Mouse (Mus musculus) MEL (cell line): Measurements from ENCODE around the gene Cyp4f17.

ENCODE experiments used
- CTCF ChIP-seq, 3 experiments: IDR thresholded peaks in 2 of 3; conservative IDR thresholded peaks in 1 of 3; 2 replicates each; pipeline ENCODE4 v1.5.1; 2011 to 2012; ENCODE audit warnings: low read length in 3 of 3, low read depth in 2 of 3, mild to moderate bottlenecking in 2 of 3, improper control_type of control experiment in 1 of 3, inconsistent platforms in 1 of 3, mixed read lengths in 1 of 3, moderate library complexity in 1 of 3; ENCODE audit not compliant: control insufficient read depth in 1 of 3, insufficient read depth in 1 of 3, poor library complexity in 1 of 3, severe bottlenecking in 1 of 3
- ELF1 ChIP-seq: IDR thresholded peaks from 2 replicates; pipeline ENCODE4 v1.6.1; 2014; ENCODE audit warnings: low read depth, mild to moderate bottlenecking, inconsistent platforms, low read length, improper control_type of control experiment, moderate library complexity
- EP300 ChIP-seq, 2 experiments: IDR thresholded peaks; 2 replicates each; pipeline ENCODE4 v1.6.1; 2011; ENCODE audit warnings: improper control_type of control experiment in 2 of 2, low read length in 2 of 2, low read depth in 1 of 2, mild to moderate bottlenecking in 1 of 2
- MAFK ChIP-seq: IDR thresholded peaks from 2 replicates; pipeline ENCODE4 v1.6.1; 2011; ENCODE audit warnings: low read depth, mild to moderate bottlenecking, low read length, improper control_type of control experiment, borderline replicate concordance
- MYC ChIP-seq: IDR thresholded peaks from 2 replicates; pipeline ENCODE4 v1.6.1; 2011; ENCODE audit warnings: low read depth, mild to moderate bottlenecking, low read length, improper control_type of control experiment, moderate library complexity
- POLR2A ChIP-seq, 2 experiments: IDR thresholded peaks; 2 replicates each; pipeline ENCODE4 v1.6.1; 2011 to 2012; ENCODE audit warnings: low read length in 2 of 2, mild to moderate bottlenecking in 2 of 2, control low read depth in 1 of 2, improper control_type of control experiment in 1 of 2, low read depth in 1 of 2, moderate library complexity in 1 of 2; ENCODE audit not compliant: control insufficient read depth in 1 of 2, insufficient read depth in 1 of 2, poor library complexity in 1 of 2
- TCF12 ChIP-seq: IDR thresholded peaks from 2 replicates; pipeline ENCODE4 v1.6.1; 2014; ENCODE audit warnings: low read depth, mild to moderate bottlenecking, inconsistent platforms, low read length, improper control_type of control experiment, moderate library complexity
- USF1 ChIP-seq: IDR thresholded peaks from 2 replicates; pipeline ENCODE4 v1.6.1; 2014; ENCODE audit warnings: low read depth, mild to moderate bottlenecking, inconsistent platforms, low read length, improper control_type of control experiment, moderate library complexity
- ZC3H11A ChIP-seq: IDR thresholded peaks from 2 replicates; pipeline ENCODE4 v1.6.1; 2012; ENCODE audit warnings: low read depth, mild to moderate bottlenecking, inconsistent platforms, low read length, improper control_type of control experiment
- ZKSCAN1 ChIP-seq: IDR thresholded peaks from 2 replicates; pipeline ENCODE4 v1.6.1; 2012; ENCODE audit warnings: low read depth, mild to moderate bottlenecking, inconsistent platforms, low read length, improper control_type of control experiment, moderate library complexity
- ZMIZ1 ChIP-seq: IDR thresholded peaks from 2 replicates; pipeline ENCODE4 v1.6.1; 2012; ENCODE audit warnings: low read depth, mild to moderate bottlenecking, inconsistent platforms, low read length, improper control_type of control experiment, moderate library complexity

DNA sequence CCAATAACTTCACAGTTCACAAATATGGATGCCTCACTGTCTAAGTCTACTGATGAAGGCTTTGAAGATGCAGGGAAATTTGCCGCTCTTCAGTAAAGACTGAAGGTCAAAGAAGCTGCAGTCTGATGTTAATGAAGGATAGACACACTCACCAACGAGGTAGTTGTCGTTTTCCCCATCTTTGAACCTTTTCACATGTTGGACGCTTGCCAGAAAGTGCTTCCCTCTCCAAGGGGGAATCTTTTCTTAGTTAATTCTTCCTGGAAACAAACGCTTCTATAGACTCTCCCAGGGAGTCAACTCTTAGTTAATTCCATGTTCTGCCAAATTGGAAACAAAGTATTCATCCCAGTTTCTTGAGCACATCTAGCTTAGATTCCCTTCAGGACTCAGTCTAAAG lies 10.3 kb downstream of the Cyp4f17 start:
- TF ChIP-seq TCF12 = no peak
- TF ChIP-seq POLR2A (IDR thresholded peaks at IDR 0.05; ENCODE audit: control insufficient read depth in 1 of 2, insufficient read depth in 1 of 2, low read depth in 1 of 2, low read length in 2 of 2, poor library complexity in 1 of 2) = no peak
- no peak for TF ChIP-seq CTCF (IDR thresholded peaks at IDR 0.05 in 2 of 3, conservative IDR thresholded peaks at IDR 0.05 in 1 of 3; ENCODE audit: control insufficient read depth in 1 of 3, insufficient read depth in 1 of 3, low read depth in 2 of 3, low read length in 3 of 3, poor library complexity in 1 of 3, severe bottlenecking in 1 of 3)
- TF ChIP-seq MAFK = no peak
- no peak for TF ChIP-seq ZMIZ1
- no peak for TF ChIP-seq ZC3H11A
- TF ChIP-seq MYC = no peak
- no peak for TF ChIP-seq ELF1
- TF ChIP-seq ZKSCAN1 = no peak
- TF ChIP-seq USF1 = no peak
- no peak for TF ChIP-seq EP300 (IDR thresholded peaks at IDR 0.05; ENCODE audit: low read depth in 1 of 2, low read length in 2 of 2)
